Mouse (Mus musculus): Measurements from ENCODE around the gene Hipk1.
"Not testable (repeated sequence)": the region's sequence is repeated elsewhere in the genome, so short reads cannot be mapped to it uniquely, and the experiment has no call there.

DNA sequence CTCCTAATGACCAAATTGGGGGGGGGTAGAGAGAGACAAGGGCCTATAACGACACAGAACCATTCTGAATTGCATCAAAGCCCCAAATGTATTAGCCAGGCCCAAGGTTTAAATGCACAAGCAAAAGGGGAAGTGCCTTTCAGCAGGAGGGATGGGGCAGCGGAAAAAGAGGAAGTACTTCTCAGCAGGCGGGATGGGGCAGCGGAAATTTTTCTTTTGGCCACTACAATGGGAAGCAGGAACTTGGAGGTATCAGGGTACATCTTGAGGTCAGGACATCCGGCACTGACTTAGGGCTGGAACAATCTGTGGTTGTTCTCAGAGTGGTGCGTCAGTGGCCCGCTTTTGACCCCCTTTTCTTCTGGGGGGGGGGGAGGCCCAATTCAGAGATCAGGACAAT, 49.6 kb upstream of the Hipk1 start:
- TF ChIP-seq POLR2A (IDR thresholded peaks at IDR 0.05; ENCODE audit: insufficient read length, low read depth); CEBPB (IDR thresholded peaks at IDR 0.05; ENCODE audit: insufficient read depth, poor library complexity, severe bottlenecking): not testable (repeated sequence)

All from myocyte (in vitro differentiated cells).